Mouse (Mus musculus): Measurements from ENCODE around the gene Gm10770.
"Not testable (repeated sequence)": the region's sequence is repeated elsewhere in the genome, so short reads cannot be mapped to it uniquely, and the experiment has no call there.

- TF ChIP-seq CTCF (IDR thresholded peaks at IDR 0.05; ENCODE audit: control insufficient read depth, insufficient read depth, insufficient replicate concordance, low read depth, low read length); POLR2A (IDR thresholded peaks at IDR 0.05; ENCODE audit: control insufficient read depth, low read depth, low read length): not testable (repeated sequence)
These were observed 38.9 kb upstream of the Gm10770 start for GRCm38 (mm10) chr2:150218363-150218725.
